Mouse (Mus musculus): Measurements from ENCODE around the gene Rab34.

DNA sequence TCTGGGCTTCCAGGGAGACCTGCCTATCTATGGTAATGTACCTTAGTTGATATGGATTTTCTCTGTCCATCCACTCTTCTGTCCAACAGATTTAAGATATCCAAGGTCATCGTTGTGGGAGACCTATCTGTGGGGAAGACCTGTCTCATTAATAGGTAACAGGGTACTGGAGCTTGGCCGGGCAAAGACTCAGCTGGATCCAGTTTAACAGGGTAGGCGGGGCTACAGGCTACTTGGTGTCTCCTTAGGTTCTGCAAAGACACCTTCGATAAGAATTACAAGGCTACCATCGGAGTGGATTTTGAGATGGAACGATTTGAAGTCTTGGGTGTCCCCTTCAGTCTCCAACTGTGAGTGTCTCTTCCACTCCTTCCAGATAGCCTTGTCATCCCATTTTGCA lies 1.8 kb downstream of the Rab34 start:
- no peak for TF ChIP-seq POLR2A (IDR thresholded peaks at IDR 0.05; ENCODE audit: insufficient read length, low read depth)
- no peak for TF ChIP-seq TCF12 (IDR thresholded peaks at IDR 0.05; ENCODE audit: insufficient read depth, poor library complexity, severe bottlenecking)
- no peak for TF ChIP-seq E2F4 (IDR thresholded peaks at IDR 0.05; ENCODE audit: insufficient read depth)
- TF ChIP-seq MYOD1 (IDR thresholded peaks at IDR 0.05; ENCODE audit: control insufficient read depth in 1 of 3, insufficient read length in 2 of 3, low read depth in 2 of 3): no peak
- TF ChIP-seq MAX (IDR thresholded peaks at IDR 0.05; ENCODE audit: low read depth): no peak
- TF ChIP-seq CEBPB (IDR thresholded peaks at IDR 0.05; ENCODE audit: insufficient read depth, poor library complexity, severe bottlenecking): no peak
- no peak for TF ChIP-seq REST (IDR thresholded peaks at IDR 0.05; ENCODE audit: insufficient read depth, insufficient read length)

All from myocyte (in vitro differentiated cells).